Mouse (Mus musculus) MEL (cell line): ENCODE measurements around the gene Nr2f2. TPM values are rescaled to one million over a fixed set of nuclear protein-coding genes. Genes with fewer than 3 reads are reported as not detected.

ENCODE experiments used
- DNase-seq: peaks from one replicate; pipeline ENCODE4 v3.0.0; 2011; ENCODE audit warnings: low read depth, low spot score
- H3K27ac ChIP-seq: 2 replicates; pipeline ENCODE4 v1.5.1; 2012; ENCODE audit warnings: low read depth, mild to moderate bottlenecking, control low read depth, low read length, moderate library complexity; ENCODE audit not compliant: control insufficient read depth
- H3K27me3 ChIP-seq, 2 experiments: fragments of 150-350 bp in 1 of 2; sonication (generic) in 1 of 2; 2 replicates each; pipeline ENCODE4 v1.6.1; 2012; ENCODE audit warnings: low read length in 2 of 2, mild to moderate bottlenecking in 2 of 2, improper control_type of control experiment in 1 of 2, moderate library complexity in 1 of 2; ENCODE audit not compliant: insufficient read depth in 2 of 2, control insufficient read depth in 1 of 2
- H3K36me3 ChIP-seq, 2 experiments: 2 replicates each; pipeline ENCODE4 v1.6.1; 2012 to 2014; ENCODE audit warnings: low read length in 2 of 2, improper control_type of control experiment in 1 of 2, inconsistent platforms in 1 of 2, mild to moderate bottlenecking in 1 of 2; ENCODE audit not compliant: insufficient read depth in 2 of 2, control insufficient read depth in 1 of 2
- H3K4me1 ChIP-seq, 2 experiments: fragments of 150-350 bp in 1 of 2; sonication (generic) in 1 of 2; 2 replicates each; pipeline ENCODE4 v1.6.1; 2012; ENCODE audit warnings: low read length in 2 of 2, improper control_type of control experiment in 1 of 2, mild to moderate bottlenecking in 1 of 2; ENCODE audit not compliant: insufficient read depth in 2 of 2, control insufficient read depth in 1 of 2
- H3K4me3 ChIP-seq, 2 experiments: fragments of 150-350 bp in 1 of 2; sonication (generic) in 1 of 2; 2 replicates each; pipeline ENCODE4 v1.5.1; 2012; ENCODE audit warnings: low read depth in 2 of 2, low read length in 2 of 2, mild to moderate bottlenecking in 2 of 2, moderate library complexity in 2 of 2, control low read depth in 1 of 2, improper control_type of control experiment in 1 of 2; ENCODE audit not compliant: control insufficient read depth in 1 of 2, insufficient read depth in 1 of 2
- H3K79me2 ChIP-seq: 2 replicates; pipeline ENCODE4 v1.6.1; 2012; ENCODE audit warnings: mild to moderate bottlenecking, low read length, moderate library complexity; ENCODE audit not compliant: control insufficient read depth, poor library complexity, insufficient read depth
- H3K9ac ChIP-seq: 2 replicates; pipeline ENCODE4 v1.6.1; 2012; ENCODE audit warnings: low read depth, mild to moderate bottlenecking, control low read depth, low read length, moderate library complexity; ENCODE audit not compliant: control insufficient read depth, poor library complexity, severe bottlenecking
- H3K9me3 ChIP-seq: fragments of 150-350 bp; sonication (generic); replicated peaks from 2 replicates; pipeline ENCODE4 v1.6.1; 2012; ENCODE audit warnings: mild to moderate bottlenecking, low read length, improper control_type of control experiment, moderate library complexity; ENCODE audit not compliant: insufficient read depth
- BHLHE40 ChIP-seq: IDR thresholded peaks from 2 replicates; pipeline ENCODE4 v1.6.1; 2012; ENCODE audit warnings: low read depth, mild to moderate bottlenecking, inconsistent platforms, low read length, improper control_type of control experiment, borderline replicate concordance
- CHD1 ChIP-seq: IDR thresholded peaks from 2 replicates; pipeline ENCODE4 v1.6.1; 2012; ENCODE audit warnings: low read depth, mild to moderate bottlenecking, inconsistent platforms, low read length, improper control_type of control experiment
- E2F4 ChIP-seq: IDR thresholded peaks from 2 replicates; pipeline ENCODE4 v1.6.1; 2011; ENCODE audit warnings: low read depth, low read length, improper control_type of control experiment, borderline replicate concordance
- ELF1 ChIP-seq: IDR thresholded peaks from 2 replicates; pipeline ENCODE4 v1.6.1; 2014; ENCODE audit warnings: low read depth, mild to moderate bottlenecking, inconsistent platforms, low read length, improper control_type of control experiment, moderate library complexity
- HCFC1 ChIP-seq: IDR thresholded peaks from 2 replicates; pipeline ENCODE4 v1.6.1; 2012; ENCODE audit warnings: low read depth, mild to moderate bottlenecking, inconsistent platforms, low read length, improper control_type of control experiment, moderate library complexity
- JUND ChIP-seq: IDR thresholded peaks from 2 replicates; pipeline ENCODE4 v1.6.1; 2011; ENCODE audit warnings: low read depth, mild to moderate bottlenecking, improper control_type of control experiment, low read length
- MAFK ChIP-seq: IDR thresholded peaks from 2 replicates; pipeline ENCODE4 v1.6.1; 2011; ENCODE audit warnings: low read depth, mild to moderate bottlenecking, low read length, improper control_type of control experiment, borderline replicate concordance
- MAZ ChIP-seq: IDR thresholded peaks from 2 replicates; pipeline ENCODE4 v1.6.1; 2012; ENCODE audit warnings: low read depth, mild to moderate bottlenecking, inconsistent platforms, low read length, improper control_type of control experiment
- MEF2A ChIP-seq: IDR thresholded peaks from 2 replicates; pipeline ENCODE4 v1.6.1; 2014; ENCODE audit warnings: low read depth, mild to moderate bottlenecking, inconsistent platforms, low read length, improper control_type of control experiment; ENCODE audit not compliant: poor library complexity, insufficient replicate concordance, severe bottlenecking; ENCODE audit errors: extremely low read depth
- MXI1 ChIP-seq: IDR thresholded peaks from 2 replicates; pipeline ENCODE4 v1.6.1; 2011; ENCODE audit warnings: mild to moderate bottlenecking, low read depth, low read length, improper control_type of control experiment
- MYB ChIP-seq: IDR thresholded peaks from 2 replicates; pipeline ENCODE4 v1.6.1; 2011; ENCODE audit warnings: mild to moderate bottlenecking, low read depth, low read length, improper control_type of control experiment
- POLR2AphosphoS5 ChIP-seq: IDR thresholded peaks from 2 replicates; pipeline ENCODE4 v1.6.1; 2012; ENCODE audit warnings: low read depth, borderline replicate concordance, mild to moderate bottlenecking, inconsistent platforms, low read length, moderate library complexity, mixed read lengths
- RCOR1 ChIP-seq: IDR thresholded peaks from 2 replicates; pipeline ENCODE4 v1.6.1; 2012; ENCODE audit warnings: low read depth, mild to moderate bottlenecking, inconsistent platforms, low read length, improper control_type of control experiment
- SMC3 ChIP-seq: IDR thresholded peaks from 2 replicates; pipeline ENCODE4 v1.6.1; 2011; ENCODE audit warnings: low read depth, low read length, improper control_type of control experiment
- TAL1 ChIP-seq: IDR thresholded peaks from 2 replicates; pipeline ENCODE4 v1.6.1; 2012; ENCODE audit warnings: mild to moderate bottlenecking, inconsistent platforms, low read length, moderate library complexity, mixed read lengths
- TBP ChIP-seq: IDR thresholded peaks from 2 replicates; pipeline ENCODE4 v1.8.0; 2011; ENCODE audit warnings: low read depth, low read length, improper control_type of control experiment
- UBTF ChIP-seq: IDR thresholded peaks from 2 replicates; pipeline ENCODE4 v1.6.1; 2012; ENCODE audit warnings: low read depth, mild to moderate bottlenecking, inconsistent platforms, low read length, improper control_type of control experiment, moderate library complexity, borderline replicate concordance; ENCODE audit not compliant: insufficient read depth
- USF2 ChIP-seq, 2 experiments: IDR thresholded peaks; 2 replicates each; pipeline ENCODE4 v1.6.1; 2011 to 2012; ENCODE audit warnings: improper control_type of control experiment in 2 of 2, low read length in 2 of 2, borderline replicate concordance in 1 of 2, inconsistent platforms in 1 of 2, low read depth in 1 of 2, mild to moderate bottlenecking in 1 of 2; ENCODE audit not compliant: insufficient read depth in 1 of 2
- ZC3H11A ChIP-seq: IDR thresholded peaks from 2 replicates; pipeline ENCODE4 v1.6.1; 2012; ENCODE audit warnings: low read depth, mild to moderate bottlenecking, inconsistent platforms, low read length, improper control_type of control experiment
- ZKSCAN1 ChIP-seq: IDR thresholded peaks from 2 replicates; pipeline ENCODE4 v1.6.1; 2012; ENCODE audit warnings: low read depth, mild to moderate bottlenecking, inconsistent platforms, low read length, improper control_type of control experiment, moderate library complexity
- ZMIZ1 ChIP-seq: IDR thresholded peaks from 2 replicates; pipeline ENCODE4 v1.6.1; 2012; ENCODE audit warnings: low read depth, mild to moderate bottlenecking, inconsistent platforms, low read length, improper control_type of control experiment, moderate library complexity
- ZNF384 ChIP-seq: IDR thresholded peaks from 2 replicates; pipeline ENCODE4 v1.6.1; 2012; ENCODE audit warnings: low read depth, mild to moderate bottlenecking, inconsistent platforms, low read length, improper control_type of control experiment
- polyA plus RNA-seq, 2 experiments: library from polyadenylated mRNA; stranded (reverse) in 1 of 2; unstranded in 1 of 2; fragments of >175 nt in 1 of 2; fragments of >200 nt in 1 of 2; gene quantifications; 2 replicates each; pipeline versions ENCODE4 v1.2.1 to v1.2.4; 2012; ENCODE audit warnings: low replicate concordance in 2 of 2, low read depth in 1 of 2; ENCODE audit not compliant: insufficient read length in 2 of 2, insufficient read depth in 1 of 2, missing spikeins in 1 of 2
- total RNA-seq: library from RNA; depleted of rRNA; stranded (reverse); fragments of 300-350 nt; gene quantifications from 2 replicates; pipeline ENCODE4 v1.2.3, GENCODE M21; 2012

The Nr2f2 gene
- total and polyA plus RNA-seq, 3 experiments: not detected

DNA sequence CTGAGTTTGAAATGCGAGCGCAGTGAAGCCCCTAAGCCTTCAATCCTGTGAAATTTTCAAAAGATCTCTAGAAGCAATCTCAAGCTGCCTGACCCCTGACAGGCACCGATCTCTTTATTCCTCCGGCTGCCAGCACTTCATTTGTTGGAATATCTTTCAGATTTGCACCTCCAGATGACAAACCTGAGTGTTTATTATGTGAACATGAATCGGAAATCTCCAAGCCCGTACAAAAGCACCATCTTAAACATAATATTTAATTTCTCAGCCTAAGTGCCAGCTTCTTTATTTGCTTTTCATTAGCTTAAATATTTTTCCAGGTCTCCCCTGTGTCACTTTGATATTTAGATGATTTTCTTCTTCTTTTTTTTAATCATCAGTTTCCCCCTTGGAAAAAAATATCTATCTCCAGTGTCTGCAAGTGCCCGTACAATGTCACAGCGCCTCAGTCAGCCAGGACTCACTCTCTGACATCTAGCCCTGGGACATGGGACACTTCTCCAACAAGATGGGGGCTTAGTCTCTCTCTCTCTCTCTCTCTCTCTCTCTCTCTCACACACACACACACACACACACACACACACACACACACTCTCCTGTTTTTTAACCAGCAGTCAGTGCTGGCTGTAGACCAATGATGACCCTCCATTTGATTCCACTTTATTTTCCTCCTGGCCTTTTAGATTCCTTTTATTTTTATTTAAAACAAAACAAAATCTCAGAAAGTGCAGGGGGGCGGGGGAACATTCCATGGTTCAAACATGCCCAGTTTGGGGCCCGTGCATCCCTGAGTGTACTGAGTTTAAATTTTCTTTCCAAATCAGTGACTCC, 38.1 kb downstream of the Nr2f2 start:
- no peaks in the 10 kb centered on the region for H3K36me3 ChIP-seq
- H3K9me3 ChIP-seq: no peaks in the 10 kb centered on the region
- H3K4me3 ChIP-seq: no peak overlapping the region
- H3K4me1 ChIP-seq: no peaks in the 10 kb centered on the region
- no peaks in the 10 kb centered on the region for H3K27me3 ChIP-seq
- no peak overlapping the region for H3K9ac ChIP-seq
- DNase-seq: no peak
- H3K79me2 ChIP-seq: no peaks in the 10 kb centered on the region
- no peak for TF ChIP-seq SMC3
- no peak for TF ChIP-seq MXI1
- no peak for TF ChIP-seq HCFC1
- no peak for TF ChIP-seq MAFK
- TF ChIP-seq POLR2AphosphoS5: no peak
- TF ChIP-seq, all 39 proteins: peak for 0
- no peak overlapping the region for H3K27ac ChIP-seq

DNA sequence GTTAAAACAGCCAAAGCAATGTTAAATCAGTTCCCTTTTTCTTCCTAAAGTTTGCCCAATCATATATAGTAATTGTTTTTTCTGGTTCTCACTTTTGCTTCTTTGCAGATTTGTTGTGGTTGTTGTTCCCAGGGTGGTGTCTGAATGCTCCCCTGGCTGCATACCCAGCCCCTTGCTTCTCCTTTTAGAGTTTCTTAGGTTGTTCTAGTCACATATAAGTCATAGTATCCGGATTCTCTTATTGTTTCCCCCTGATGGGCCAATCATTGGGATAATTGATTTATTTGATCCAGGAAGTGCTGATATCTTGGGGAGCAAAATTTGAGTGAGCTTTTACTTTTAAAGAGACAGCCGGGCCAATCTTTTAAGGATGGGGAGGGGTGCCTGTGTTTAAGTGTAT, 39.3 kb downstream of the Nr2f2 start:
- no peaks in the 10 kb centered on the region for H3K36me3 ChIP-seq
- no peaks in the 10 kb centered on the region for H3K79me2 ChIP-seq
- H3K27me3 ChIP-seq: no peaks in the 10 kb centered on the region
- no peaks in the 10 kb centered on the region for H3K4me1 ChIP-seq
- H3K9me3 ChIP-seq: no peaks in the 10 kb centered on the region
- no peak overlapping the region for H3K4me3 ChIP-seq
- TF ChIP-seq TAL1: no peak
- no peak for TF ChIP-seq MXI1
- no peak for TF ChIP-seq TBP
- TF ChIP-seq ZC3H11A: no peak
- no peak for TF ChIP-seq ZKSCAN1
- TF ChIP-seq POLR2AphosphoS5: no peak
- H3K9ac ChIP-seq: no peak overlapping the region
- H3K27ac ChIP-seq: no peak overlapping the region
- no peak for DNase-seq

- no peak overlapping the region for H3K27ac ChIP-seq
- no peak overlapping the region for H3K9ac ChIP-seq
- H3K9me3 ChIP-seq: no peaks in the 10 kb centered on the region
- no peak for DNase-seq
- no peaks in the 10 kb centered on the region for H3K4me1 ChIP-seq
- no peaks in the 10 kb centered on the region for H3K27me3 ChIP-seq
- H3K36me3 ChIP-seq: no peaks in the 10 kb centered on the region
- H3K79me2 ChIP-seq: no peaks in the 10 kb centered on the region
- H3K4me3 ChIP-seq: no peak overlapping the region
- TF ChIP-seq MEF2A (no peak), UBTF (no peak), RCOR1 (no peak), HCFC1 (no peak), ELF1 (no peak), E2F4 (no peak), ZNF384 (no peak), ZMIZ1 (no peak), CHD1 (no peak), MAZ (no peak), MYB (no peak), JUND (no peak), USF2 (IDR thresholded peaks at IDR 0.05; ENCODE audit: borderline replicate concordance in 1 of 2, insufficient read depth in 1 of 2, low read depth in 1 of 2, low read length in 2 of 2) (no peak), MXI1 (no peak), BHLHE40 (no peak)
These were observed 40.1 kb downstream of the Nr2f2 start for GRCm38 (mm10) chr7:70326176-70327035.
